Mouse (Mus musculus) limb, embryonic 10.5 days (tissue): Measurements from ENCODE around the gene Sbno1. TPM values are rescaled to one million over a fixed set of nuclear protein-coding genes. Genes with fewer than 3 reads are reported as not detected.
A peak's percentile ranks its signal among the peaks of the same experiment; 100 is the strongest.

Experiments
- DNase-seq: peaks from one replicate; pipeline ENCODE4 v3.0.0-alpha.2; 2017; ENCODE audit warnings: low spot score
- H3K27ac ChIP-seq: fragments of 300-500 bp; sonication (generic); 2 replicates; pipeline ENCODE4 v1.5.1; 2016; ENCODE audit warnings: mild to moderate bottlenecking
- H3K27me3 ChIP-seq: fragments of 300-500 bp; sonication (generic); 2 replicates; pipeline ENCODE4 v1.6.1; 2016; ENCODE audit warnings: low read depth, mild to moderate bottlenecking; ENCODE audit not compliant: poor library complexity, severe bottlenecking
- H3K36me3 ChIP-seq: fragments of 300-500 bp; sonication (generic); 2 replicates; pipeline ENCODE4 v1.6.1; 2016; ENCODE audit warnings: mild to moderate bottlenecking, moderate library complexity
- H3K4me1 ChIP-seq: fragments of 300-500 bp; sonication (generic); 2 replicates; pipeline ENCODE4 v1.6.1; 2016
- H3K4me3 ChIP-seq: fragments of 300-500 bp; sonication (generic); 2 replicates; pipeline ENCODE4 v1.5.1; 2016; ENCODE audit warnings: mild to moderate bottlenecking, moderate library complexity
- H3K9me3 ChIP-seq: fragments of 300-500 bp; sonication (generic); replicated peaks from 2 replicates; pipeline ENCODE4 v1.6.1; 2016; ENCODE audit warnings: mild to moderate bottlenecking
- WGBS: fragments of 180-500 bp; shearing (Covaris S2); methylation state at CpG from one replicate; pipeline ENCODE4 v1.1.7; 2016; 5-methylcytosine and 5-hydroxymethylcytosine counted together
- polyA plus RNA-seq: library from polyadenylated mRNA; unstranded; fragments of >200 nt; fragmentation: Nextera tagmentation; extraction: Ambion mirVana; gene quantifications from 2 replicates; pipeline ENCODE4 v1.2.1, GENCODE M21; 2016

Sbno1 gene
- polyA plus RNA-seq, 1 experiment from 2014 or later: 93.6 TPM

GRCm38 (mm10) chr5:124438746-124439145 lies 12.9 kb upstream of the Sbno1 start:
- no peak for DNase-seq
- no peaks in the 10 kb centered on the region for H3K27me3 ChIP-seq
- H3K9me3 ChIP-seq: no peaks in the 10 kb centered on the region
- H3K27ac ChIP-seq: peak overlapping the region; percentile 91
- H3K4me1 ChIP-seq: peaks cover 10% of the 10 kb centered on the region
- H3K36me3 ChIP-seq: peaks cover 5% of the 10 kb centered on the region; the same call in 1 of the 2 replicates
- WGBS: 75% methylated on average over 5 of the region's 5 CpGs
- H3K4me3 ChIP-seq: peak overlapping the region; percentile 82

GRCm38 (mm10) chr5:124438229-124438628 lies 12.4 kb upstream of the Sbno1 start:
- Histone ChIP-seq H3K4me1 (peaks cover 10% of the 10 kb centered on the region), H3K27me3 (no peaks in the 10 kb centered on the region), H3K36me3 (peaks cover 5% of the 10 kb centered on the region; the same call in 1 of the 2 replicates), H3K9me3 (no peaks in the 10 kb centered on the region), H3K27ac (no peak overlapping the region), H3K4me3 (no peak overlapping the region)
- WGBS: 87% methylated on average over 5 of the region's 5 CpGs
- DNase-seq: no peak

DNA sequence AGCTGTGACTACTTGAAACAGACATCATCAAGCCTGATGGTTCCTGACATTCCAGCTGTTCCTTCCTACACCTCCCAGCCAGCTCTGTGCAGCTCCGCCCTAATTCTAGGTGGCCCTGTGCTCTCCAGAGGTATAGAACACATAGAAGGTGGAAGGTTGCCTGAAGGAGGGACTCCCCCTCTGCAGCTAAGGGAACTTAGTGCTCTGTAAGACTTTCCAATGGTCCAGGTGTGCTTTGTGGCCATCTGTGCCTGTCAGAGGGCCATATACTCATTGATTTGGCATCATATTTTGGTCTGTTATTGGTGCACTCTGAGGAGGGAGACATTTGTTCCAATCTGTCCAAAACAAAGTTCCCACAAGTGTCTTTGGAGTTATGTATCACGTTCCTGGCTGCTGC lies 7.2 kb upstream of the Sbno1 start:
- no peak for DNase-seq
- H3K36me3 ChIP-seq: no peaks in the 10 kb centered on the region
- WGBS: 69% methylated on average over 2 of the region's 2 CpGs
- H3K27me3 ChIP-seq: no peaks in the 10 kb centered on the region
- H3K4me3 ChIP-seq: no peak overlapping the region
- no peak overlapping the region for H3K27ac ChIP-seq
- no peaks in the 10 kb centered on the region for H3K4me1 ChIP-seq
- no peaks in the 10 kb centered on the region for H3K9me3 ChIP-seq

DNA sequence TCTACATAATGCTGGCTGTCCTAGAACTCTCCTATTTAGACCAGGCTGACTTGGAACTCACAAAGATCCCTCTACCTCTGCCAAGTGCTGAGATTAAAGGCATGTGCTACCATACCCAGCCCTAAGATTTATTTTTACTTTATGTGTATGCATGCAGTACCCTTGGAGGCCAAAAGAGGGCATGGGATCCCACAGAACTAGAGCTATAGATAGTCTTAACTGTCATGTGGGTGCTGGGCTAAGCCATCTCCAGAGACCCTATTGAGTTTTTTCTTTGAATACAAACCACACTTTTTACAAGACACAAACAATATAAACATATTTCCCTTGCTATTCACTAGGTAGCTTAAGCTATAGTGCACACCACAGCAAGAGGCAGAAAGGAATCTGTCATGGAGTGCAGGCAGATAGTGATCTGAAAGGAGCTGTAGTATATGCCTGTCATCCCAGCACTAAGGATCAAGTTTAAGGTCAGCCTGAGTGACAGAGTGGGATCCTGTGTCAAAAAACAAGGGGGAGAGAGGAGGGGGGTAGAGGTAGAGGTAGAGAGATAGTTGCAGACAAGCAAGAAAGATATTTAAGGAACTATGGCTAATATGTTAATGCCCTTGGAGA lies 6.7 kb upstream of the Sbno1 start:
- no peaks in the 10 kb centered on the region for H3K36me3 ChIP-seq
- H3K27me3 ChIP-seq: no peaks in the 10 kb centered on the region
- no peak overlapping the region for H3K4me3 ChIP-seq
- no peaks in the 10 kb centered on the region for H3K9me3 ChIP-seq
- DNase-seq: peak; percentile 44
- no peak overlapping the region for H3K27ac ChIP-seq
- no peaks in the 10 kb centered on the region for H3K4me1 ChIP-seq

GRCm38 (mm10) chr5:124426475-124427071 lies 772 bp upstream of the Sbno1 start:
- WGBS: 90% methylated on average over 10 of the region's 10 CpGs
- H3K27ac ChIP-seq: peak overlapping the region; percentile 93; the same call in 1 of the 2 replicates
- H3K4me3 ChIP-seq: peak overlapping the region; percentile 100
- no peak for DNase-seq
- H3K27me3 ChIP-seq: no peaks in the 10 kb centered on the region
- H3K9me3 ChIP-seq: no peaks in the 10 kb centered on the region
- peaks cover 16% of the 10 kb centered on the region for H3K36me3 ChIP-seq
- H3K4me1 ChIP-seq: peaks cover 9% of the 10 kb centered on the region

GRCm38 (mm10) chr5:124424723-124425411 lies 934 bp downstream of the Sbno1 start:
- H3K27me3 ChIP-seq: no peaks in the 10 kb centered on the region
- H3K36me3 ChIP-seq: peaks cover 21% of the 10 kb centered on the region
- no peaks in the 10 kb centered on the region for H3K9me3 ChIP-seq
- peak overlapping the region; percentile 100 for H3K4me3 ChIP-seq
- H3K4me1 ChIP-seq: peaks cover 9% of the 10 kb centered on the region
- H3K27ac ChIP-seq: peak overlapping the region; percentile 93
- peak; percentile 48 for DNase-seq
- WGBS: under 1% methylated on average over 63 of the region's 63 CpGs

DNA sequence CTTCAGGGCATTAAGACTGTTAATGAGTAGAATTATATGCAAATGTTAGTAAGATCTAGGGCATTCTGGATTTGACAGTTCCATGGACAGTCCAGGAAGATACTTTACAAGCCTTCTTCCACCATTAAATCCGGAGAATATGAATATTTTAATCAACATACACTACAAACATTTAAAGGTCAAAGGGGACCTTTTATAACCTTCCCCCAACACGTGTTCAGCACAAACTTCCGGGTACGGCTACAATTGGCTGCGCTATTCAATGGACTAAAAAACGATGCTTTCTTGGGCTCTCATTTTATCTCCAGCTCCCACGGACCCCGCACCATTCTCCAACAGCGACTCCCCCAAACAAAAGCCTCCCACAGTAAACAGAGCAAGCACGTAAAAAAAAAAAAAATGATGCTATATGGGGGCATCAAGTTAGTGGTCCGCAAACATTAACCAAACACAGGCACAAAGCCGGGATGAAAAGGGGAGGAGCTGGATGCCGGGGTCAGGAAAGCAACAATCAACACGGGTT lies 1.5 kb downstream of the Sbno1 start:
- peaks cover 27% of the 10 kb centered on the region for H3K36me3 ChIP-seq
- H3K4me3 ChIP-seq: peak overlapping the region; percentile 100
- DNase-seq: no peak
- peaks cover 9% of the 10 kb centered on the region for H3K4me1 ChIP-seq
- H3K9me3 ChIP-seq: no peaks in the 10 kb centered on the region
- WGBS: 5% methylated on average over 14 of the region's 14 CpGs
- H3K27me3 ChIP-seq: no peaks in the 10 kb centered on the region
- peak overlapping the region; percentile 93 for H3K27ac ChIP-seq

GRCm38 (mm10) chr5:124421786-124422185 lies 4.0 kb downstream of the Sbno1 start:
- H3K9me3 ChIP-seq: no peaks in the 10 kb centered on the region
- H3K27me3 ChIP-seq: no peaks in the 10 kb centered on the region
- H3K4me1 ChIP-seq: peaks cover 9% of the 10 kb centered on the region
- H3K36me3 ChIP-seq: peaks cover 48% of the 10 kb centered on the region
- no peak for DNase-seq
- WGBS: 92% methylated on average over 2 of the region's 2 CpGs
- H3K27ac ChIP-seq: no peak overlapping the region
- no peak overlapping the region for H3K4me3 ChIP-seq

DNA sequence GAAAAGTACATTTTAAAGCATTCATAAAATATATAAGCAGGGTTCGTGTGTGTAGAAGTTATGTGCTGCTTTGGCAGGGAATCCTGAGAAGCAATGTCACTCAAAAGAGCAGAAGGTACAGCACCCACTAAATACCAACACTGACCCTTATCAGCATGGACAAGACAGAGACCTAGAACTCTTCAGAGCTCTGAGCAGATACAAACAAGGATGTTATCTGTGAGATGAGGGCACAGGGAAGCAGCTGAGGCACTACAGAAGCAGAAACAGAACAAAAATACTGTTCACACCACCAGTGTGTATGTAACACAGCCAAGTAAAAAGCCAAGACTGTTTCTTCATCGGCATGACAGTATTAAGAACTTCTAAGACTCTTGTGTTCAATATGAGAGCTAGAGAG lies 6.9 kb downstream of the Sbno1 start:
- H3K36me3 ChIP-seq: peaks cover 65% of the 10 kb centered on the region
- WGBS: 94% methylated on average over 2 of the region's 2 CpGs
- H3K4me1 ChIP-seq: peaks cover under 1% of the 10 kb centered on the region; the same call in 1 of the 2 replicates
- no peaks in the 10 kb centered on the region for H3K9me3 ChIP-seq
- no peak for DNase-seq
- H3K27ac ChIP-seq: no peak overlapping the region
- no peak overlapping the region for H3K4me3 ChIP-seq
- no peaks in the 10 kb centered on the region for H3K27me3 ChIP-seq

DNA sequence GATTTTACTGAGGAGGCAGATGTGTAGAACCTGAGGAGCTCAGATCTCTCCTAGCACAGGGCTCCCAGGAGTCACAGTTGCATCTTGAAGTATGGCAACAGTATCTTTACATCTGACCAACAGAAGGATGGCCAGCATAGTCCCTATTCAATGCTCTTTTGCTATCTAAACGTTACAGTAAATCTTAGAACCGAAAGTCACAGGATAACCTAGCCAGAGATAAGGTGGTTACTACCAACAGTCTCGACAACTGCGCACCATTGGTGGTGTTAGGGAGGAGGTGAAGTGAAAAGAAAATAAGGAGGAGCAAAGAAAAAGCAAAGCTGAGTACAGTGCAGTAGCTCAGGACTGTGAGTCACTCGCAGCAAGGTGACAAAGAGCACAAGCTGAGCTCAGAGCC lies 13.6 kb downstream of the Sbno1 start:
- Histone ChIP-seq H3K36me3 (peaks cover 85% of the 10 kb centered on the region), H3K9me3 (no peaks in the 10 kb centered on the region), H3K4me3 (no peak overlapping the region), H3K27ac (no peak overlapping the region), H3K27me3 (no peaks in the 10 kb centered on the region), H3K4me1 (no peaks in the 10 kb centered on the region)
- 95% methylated on average over 5 of the region's 5 CpGs for WGBS
- no peak for DNase-seq

DNA sequence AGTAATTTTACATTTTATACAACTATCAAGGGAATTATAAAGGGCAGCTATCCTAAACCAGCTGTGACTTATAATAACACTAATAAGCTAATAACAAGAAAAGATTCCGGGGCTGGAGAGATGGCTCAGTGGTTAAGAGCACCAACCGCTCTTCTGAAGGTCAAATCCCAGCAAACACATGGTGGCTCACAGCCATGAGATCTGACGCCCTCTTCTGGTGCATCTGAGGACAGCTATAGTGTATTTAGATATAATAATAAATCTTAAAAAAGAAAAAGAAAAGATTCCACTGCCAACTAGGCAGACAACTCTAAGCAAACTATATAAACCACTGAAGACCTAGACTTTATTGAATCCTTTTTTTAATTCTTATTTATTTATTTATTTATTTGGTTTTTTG lies 15.0 kb downstream of the Sbno1 start:
- no peaks in the 10 kb centered on the region for H3K9me3 ChIP-seq
- H3K36me3 ChIP-seq: peaks cover 95% of the 10 kb centered on the region
- H3K4me1 ChIP-seq: no peaks in the 10 kb centered on the region
- no peaks in the 10 kb centered on the region for H3K27me3 ChIP-seq
- H3K27ac ChIP-seq: no peak overlapping the region
- no peak overlapping the region for H3K4me3 ChIP-seq
- WGBS: 90% methylated on average over 3 of the region's 3 CpGs
- DNase-seq: no peak

DNA sequence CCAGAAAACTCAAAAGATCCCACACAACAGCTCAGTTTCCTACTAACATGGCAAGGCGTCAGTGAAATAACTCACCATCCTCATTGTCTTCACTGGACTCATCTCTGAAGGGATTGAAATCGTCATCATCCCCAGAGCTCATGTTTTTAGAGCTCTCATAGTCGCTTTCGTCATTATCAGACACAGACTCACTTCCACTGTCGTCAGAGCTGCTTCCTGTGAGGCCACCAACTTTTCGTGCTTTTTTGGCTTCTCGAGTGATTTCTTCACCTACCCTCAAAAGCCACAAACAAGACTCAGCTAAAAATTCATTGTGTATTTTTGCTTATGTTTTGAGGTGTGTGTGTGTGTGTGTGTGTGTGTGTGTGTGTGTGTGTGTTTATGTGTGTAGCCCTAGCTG lies 32.1 kb downstream of the Sbno1 start:
- no peak overlapping the region for H3K27ac ChIP-seq
- no peaks in the 10 kb centered on the region for H3K4me1 ChIP-seq
- no peak for DNase-seq
- peaks cover 100% of the 10 kb centered on the region for H3K36me3 ChIP-seq
- no peaks in the 10 kb centered on the region for H3K9me3 ChIP-seq
- no peaks in the 10 kb centered on the region for H3K27me3 ChIP-seq
- no peak overlapping the region for H3K4me3 ChIP-seq
- 94% methylated on average over 7 of the region's 7 CpGs for WGBS

DNA sequence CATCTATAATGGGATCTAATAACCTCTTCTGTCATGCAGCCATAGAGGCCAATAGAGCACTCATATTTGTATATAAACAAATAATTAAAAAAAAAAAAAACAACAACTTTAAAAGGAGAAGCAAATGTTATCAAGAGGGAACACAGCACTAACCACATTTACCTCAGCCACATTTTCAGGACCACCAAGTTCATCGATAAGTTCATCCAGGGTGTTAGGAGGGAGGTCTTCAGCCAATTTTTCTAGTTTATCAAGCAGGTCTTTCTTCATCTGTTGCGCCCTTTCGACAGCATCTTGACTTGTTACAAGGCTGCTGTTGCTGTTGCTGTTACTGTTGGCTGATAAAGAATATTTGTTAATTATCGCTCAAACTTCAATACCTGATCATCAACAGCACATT lies 33.4 kb downstream of the Sbno1 start:
- no peaks in the 10 kb centered on the region for H3K4me1 ChIP-seq
- no peaks in the 10 kb centered on the region for H3K27me3 ChIP-seq
- H3K36me3 ChIP-seq: peaks cover 100% of the 10 kb centered on the region
- H3K27ac ChIP-seq: no peak overlapping the region
- WGBS: 97% methylated on average over 4 of the region's 4 CpGs
- DNase-seq: no peak
- H3K4me3 ChIP-seq: no peak overlapping the region
- no peaks in the 10 kb centered on the region for H3K9me3 ChIP-seq
